Mouse (Mus musculus): ENCODE measurements around the gene Olfr1354. TPM values are rescaled to one million over a fixed set of nuclear protein-coding genes. Genes with fewer than 3 reads are reported as not detected.
"Not testable (repeated sequence)": the region's sequence is repeated elsewhere in the genome, so short reads cannot be mapped to it uniquely, and the experiment has no call there.

The Olfr1354 gene
- total RNA-seq (2021) = not detected
- long read RNA-seq = 0 reads

GRCm38 (mm10) chr10:78912871-78913270, at the start of gene Olfr1354:
Olfr1354 (plus strand) TSS chr10:78913171.
- not testable (repeated sequence) for DNase-seq (ENCODE audit: low spot score in 2 of 2)

- no peak for DNase-seq (ENCODE audit: low spot score in 2 of 2)
Observed at GRCm38 (mm10) chr10:78875240-78875639, 37.7 kb upstream of the Olfr1354 start, which contains the start of gene Olfr1355. Olfr1355 (plus strand) TSS chr10:78875540.

GRCm38 (mm10) chr10:78950336-78950735, 37.4 kb downstream of the Olfr1354 start, which contains the start of gene Olfr8:
Olfr8 (plus strand) TSS chr10:78950636.
- not testable (repeated sequence) for DNase-seq (ENCODE audit: low spot score in 2 of 2)

GRCm38 (mm10) chr10:78963009-78963408, 50.0 kb downstream of the Olfr1354 start, which contains the start of gene Olfr1353:
Olfr1353 (plus strand) TSS chr10:78963309.
- not testable (repeated sequence) for DNase-seq (ENCODE audit: low spot score in 2 of 2)

Other genes starting within 250 kb of the Olfr1354 start
- not detected for gene Casp14, start 194.9 kb upstream of the Olfr1354 start, total RNA-seq (2021)
- gene Ccdc105, start 160.1 kb upstream of the Olfr1354 start, total RNA-seq (2021) = under 1 TPM; 0.56 to 0.72 TPM
- 10 to 100 TPM; 11.0 to 13.7 TPM for gene Slc1a6, start 132.7 kb upstream of the Olfr1354 start, total RNA-seq (2021)
- gene Olfr1356, start 61.0 kb upstream of the Olfr1354 start, total RNA-seq (2021) = not detected
- gene Olfr1355, start 37.6 kb upstream of the Olfr1354 start, total RNA-seq (2021) = not detected
- not detected for gene Olfr8, start 37.5 kb downstream of the Olfr1354 start, total RNA-seq (2021)
- not detected for gene Olfr1353, start 50.1 kb downstream of the Olfr1354 start, total RNA-seq (2021)
- gene Olfr1352, start 67.9 kb downstream of the Olfr1354 start, total RNA-seq (2021) = not detected
- gene Olfr1351, start 99.3 kb downstream of the Olfr1354 start, total RNA-seq (2021) = not detected
- not detected for gene Olfr57, start 115.6 kb downstream of the Olfr1354 start, total RNA-seq (2021)
- 10 to 100 TPM; 19.3 to 20.0 TPM for gene 2610008E11Rik, start 184.4 kb downstream of the Olfr1354 start, total RNA-seq (2021)
- gene Vmn2r80, start 235.6 kb downstream of the Olfr1354 start, total RNA-seq (2021) = not detected

Measured in layer of hippocampus, adult 18-20 months (tissue).